Mouse (Mus musculus): ENCODE measurements around the gene Tfb1m.

GRCm38 (mm10) chr17:3562405-3562804 lies 4.8 kb upstream of the Tfb1m start:
- peak in 1 of 2 experiments; percentile 25; a peak in 1 of 4 replicates for TF ChIP-seq CTCF (conservative IDR thresholded peaks at IDR 0.05 in 1 of 2, IDR thresholded peaks at IDR 0.05 in 1 of 2; ENCODE audit: low read depth in 2 of 2, low read length in 2 of 2)
- TF ChIP-seq POLR2A (IDR thresholded peaks at IDR 0.05; ENCODE audit: low read depth, low read length), result no peak
